Mouse (Mus musculus) liver, embryonic 14.5 days (tissue): ENCODE results near the gene Adcy10. TPM values are rescaled to one million over a fixed set of nuclear protein-coding genes. Genes with fewer than 3 reads are reported as not detected.

ENCODE experiments used
- ATAC-seq: fragments of 200-750 bp; cut with Nextera tagmentation; 2 replicates; pipeline ENCODE4 v1.8.0; 2017; ENCODE audit warnings: moderate number of reproducible peaks, mild to moderate bottlenecking, moderate library complexity; ENCODE audit not compliant: insufficient read depth
- DNase-seq, 3 experiments: peaks; one replicate each; pipeline ENCODE4 v3.0.0-alpha.2; 2012 to 2013; ENCODE audit warnings: low read depth in 3 of 3, low spot score in 3 of 3
- H3K27ac ChIP-seq: fragments of 300-500 bp; sonication (generic); 2 replicates; pipeline ENCODE4 v1.5.1; 2014; ENCODE audit warnings: moderate library complexity, mild to moderate bottlenecking, control low read depth, inconsistent platforms
- H3K27me3 ChIP-seq: fragments of 300-500 bp; sonication (generic); 2 replicates; pipeline ENCODE4 v1.6.1; 2014; ENCODE audit warnings: mild to moderate bottlenecking, low read length, moderate library complexity; ENCODE audit not compliant: control insufficient read depth, insufficient read depth
- H3K36me3 ChIP-seq: fragments of 300-500 bp; sonication (generic); replicated peaks from 2 replicates; pipeline ENCODE4 v1.6.1; 2014; ENCODE audit warnings: low read depth; ENCODE audit not compliant: control insufficient read depth, insufficient read depth
- H3K4me1 ChIP-seq, 2 experiments: fragments of 200-500 bp in 1 of 2; fragments of 300-500 bp in 1 of 2; sonication (generic) in 1 of 2; replicated peaks; 2 replicates each; pipeline ENCODE4 v1.6.1; 2012 to 2014; ENCODE audit warnings: antibody characterized with exemption in 1 of 2, inconsistent platforms in 1 of 2, low read length in 1 of 2; ENCODE audit not compliant: control insufficient read depth in 2 of 2, insufficient read depth in 2 of 2
- H3K4me2 ChIP-seq: fragments of 300-500 bp; sonication (generic); 2 replicates; pipeline ENCODE4 v1.6.1; 2014; ENCODE audit warnings: low read depth, mild to moderate bottlenecking, control low read depth, moderate library complexity
- H3K4me3 ChIP-seq, 2 experiments: fragments of 200-500 bp in 1 of 2; fragments of 300-500 bp in 1 of 2; sonication (generic) in 1 of 2; 2 replicates each; pipeline ENCODE4 v1.5.1; 2012 to 2014; ENCODE audit warnings: low read depth in 2 of 2, low read length in 2 of 2, mild to moderate bottlenecking in 2 of 2, control low read depth in 1 of 2, inconsistent platforms in 1 of 2, moderate library complexity in 1 of 2; ENCODE audit not compliant: insufficient read depth in 1 of 2
- H3K9ac ChIP-seq: fragments of 300-500 bp; sonication (generic); replicated peaks from 2 replicates; pipeline ENCODE4 v1.6.1; 2014; ENCODE audit warnings: mild to moderate bottlenecking, control low read depth, moderate library complexity
- H3K9me3 ChIP-seq: fragments of 300-500 bp; sonication (generic); 2 replicates; pipeline ENCODE4 v1.6.1; 2016; ENCODE audit warnings: low read length, mixed read lengths; ENCODE audit not compliant: control insufficient read depth
- CTCF ChIP-seq: IDR thresholded peaks from 2 replicates; pipeline ENCODE4 v1.5.1; 2016; ENCODE audit warnings: antibody characterized with exemption, low read depth, control low read depth
- EP300 ChIP-seq: IDR thresholded peaks from 2 replicates; pipeline ENCODE4 v1.6.1; 2016; ENCODE audit warnings: antibody characterized with exemption, low read depth
- WGBS: fragments of 180-500 bp; shearing (Covaris S2); extraction: QIAGEN DNeasy Blood & Tissue Kit; methylation state at CpG from one replicate; pipeline ENCODE4 v1.1.7; 2014; ENCODE audit not compliant: insufficient replicate concordance; 5-methylcytosine and 5-hydroxymethylcytosine counted together
- polyA plus RNA-seq, 2 experiments: library from polyadenylated mRNA; depleted of rRNA in 1 of 2; stranded (reverse) in 1 of 2; unstranded in 1 of 2; fragments of >200 nt; fragmentation: Nextera tagmentation in 1 of 2; extraction: Ambion mirVana in 1 of 2; gene quantifications; 2 replicates each; pipeline versions ENCODE4 v1.2.1 to v1.2.3; 2012 to 2014

The Adcy10 gene
- polyA plus RNA-seq, 2 experiments: 0.08 TPM; not detected in 1

- no peak for TF ChIP-seq EP300
- TF ChIP-seq CTCF: no peak
- Histone ChIP-seq H3K4me2 (no peak overlapping the region), H3K27me3 (no peaks in the 10 kb centered on the region), H3K9ac (no peak overlapping the region), H3K27ac (no peak overlapping the region), H3K4me3 (no peak overlapping the region), H3K9me3 (no peaks in the 10 kb centered on the region), H3K36me3 (no peaks in the 10 kb centered on the region), H3K4me1 (0 out of 4 replicates have a peak, but pooled peaks cover 0 to 2% of the 10 kb centered on the region in 2 experiments)
- ATAC-seq (no peak), DNase-seq (no peak)
- 71% methylated on average over 6 of the region's 6 CpGs for WGBS
Measured at GRCm38 (mm10) chr1:165510161-165510560, 25.2 kb downstream of the Adcy10 start.

- TF ChIP-seq EP300: no peak
- no peak for TF ChIP-seq CTCF
- Histone ChIP-seq H3K4me1 (no peaks in the 10 kb centered on the region), H3K27me3 (no peaks in the 10 kb centered on the region), H3K9me3 (no peaks in the 10 kb centered on the region), H3K4me2 (no peak overlapping the region), H3K4me3 (no peak overlapping the region), H3K27ac (no peak overlapping the region), H3K36me3 (no peaks in the 10 kb centered on the region), H3K9ac (no peak overlapping the region)
- DNase-seq (no peak), ATAC-seq (no peak)
- WGBS: 74% methylated on average over 7 of the region's 7 CpGs
Measured at GRCm38 (mm10) chr1:165520716-165521115, 35.7 kb downstream of the Adcy10 start.

GRCm38 (mm10) chr1:165536079-165536675 is 51.2 kb downstream of the Adcy10 start:
- TF ChIP-seq EP300 (no peak), CTCF (no peak)
- DNase-seq: no peak
- Histone ChIP-seq H3K9me3 (no peaks in the 10 kb centered on the region), H3K4me1 (no peaks in the 10 kb centered on the region), H3K9ac (no peak overlapping the region), H3K4me3 (no peak overlapping the region), H3K36me3 (no peaks in the 10 kb centered on the region), H3K27me3 (no peaks in the 10 kb centered on the region), H3K27ac (no peak overlapping the region), H3K4me2 (no peak overlapping the region)
- no peak for ATAC-seq
- 70% methylated on average over 12 of the region's 12 CpGs for WGBS

GRCm38 (mm10) chr1:165537241-165537807 is 52.3 kb downstream of the Adcy10 start:
- Histone ChIP-seq H3K4me3 (no peak overlapping the region), H3K9me3 (no peaks in the 10 kb centered on the region), H3K27me3 (no peaks in the 10 kb centered on the region), H3K36me3 (no peaks in the 10 kb centered on the region), H3K4me2 (no peak overlapping the region), H3K9ac (no peak overlapping the region), H3K27ac (no peak overlapping the region), H3K4me1 (no peaks in the 10 kb centered on the region)
- DNase-seq (no peak), ATAC-seq (no peak)
- TF ChIP-seq EP300: no peak
- no peak for TF ChIP-seq CTCF
- 44% methylated on average over 5 of the region's 5 CpGs for whole genome bisulfite sequencing

GRCm38 (mm10) chr1:165556711-165557110 is 71.7 kb downstream of the Adcy10 start:
- no peak overlapping the region for H3K4me3 ChIP-seq
- H3K4me1 ChIP-seq: no peaks in the 10 kb centered on the region
- H3K9me3 ChIP-seq: no peaks in the 10 kb centered on the region
- no peak overlapping the region for H3K9ac ChIP-seq
- no peak overlapping the region for H3K27ac ChIP-seq
- no peak overlapping the region for H3K4me2 ChIP-seq
- H3K36me3 ChIP-seq: no peaks in the 10 kb centered on the region
- DNase-seq (no peak), ATAC-seq (no peak)
- 30% methylated on average over 2 of the region's 2 CpGs for WGBS
- TF ChIP-seq EP300 (no peak), CTCF (no peak)
- no peaks in the 10 kb centered on the region for H3K27me3 ChIP-seq
